Mouse (Mus musculus): ENCODE measurements around the gene Hoxc8. TPM values are rescaled to one million over a fixed set of nuclear protein-coding genes. Genes with fewer than 3 reads are reported as not detected.
A peak's percentile ranks its signal among the peaks of the same experiment; 100 is the strongest.

Hoxc8 gene
- total RNA-seq, 1 experiment: 0.22 TPM

DNA sequence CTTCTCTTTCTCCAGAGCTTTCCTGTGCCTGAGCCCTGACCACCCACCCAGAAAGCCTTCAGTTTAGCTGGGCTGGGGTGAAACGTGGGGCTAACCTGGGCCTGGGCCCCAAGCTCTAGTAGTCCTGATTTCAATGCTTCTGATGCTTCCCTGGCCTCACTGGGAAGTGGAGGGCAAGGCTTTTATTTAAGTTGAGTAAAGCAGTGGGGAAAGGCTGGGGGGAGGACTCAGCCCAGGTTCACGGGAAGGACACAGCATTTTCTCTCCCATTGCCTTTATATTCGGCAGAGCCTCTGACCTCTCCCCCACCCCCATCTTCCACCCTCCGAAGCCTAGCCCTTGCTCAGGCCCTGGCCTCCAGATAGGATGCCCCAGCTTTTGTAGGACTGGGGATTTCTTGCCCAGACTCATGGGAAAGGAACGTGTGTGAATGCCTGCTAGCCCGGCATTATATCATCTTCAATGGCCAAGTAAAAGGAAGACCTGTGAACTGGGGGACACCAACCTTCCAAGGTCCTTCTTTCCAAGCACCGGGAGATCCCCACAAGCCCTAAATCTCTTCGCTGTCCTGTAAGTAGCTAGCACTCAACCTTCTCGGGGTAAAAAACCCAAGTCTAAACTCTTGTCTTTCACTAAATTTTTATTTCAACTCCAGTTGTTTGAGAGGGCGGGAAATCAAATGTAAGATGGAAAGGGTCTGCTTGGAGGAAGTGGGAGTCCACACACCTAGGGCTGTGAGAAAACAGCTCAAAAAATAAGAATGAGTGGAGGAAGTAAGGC lies 48.5 kb downstream of the Hoxc8 start:
- Histone ChIP-seq H3K4me3 (ENCODE audit: insufficient read depth in 1 of 2, low read depth in 1 of 2, low read length in 2 of 2, poor library complexity in 1 of 2, severe bottlenecking in 1 of 2) (no peak overlapping the region), H3K4me1 (ENCODE audit: control insufficient read depth in 2 of 2, insufficient read depth in 2 of 2, low read length in 2 of 2, poor library complexity in 1 of 2) (peaks cover 0 to 3% of the 10 kb centered on the region in 2 experiments; a peak in 2 of 4 replicates), H3K9ac (ENCODE audit: insufficient read depth, low read depth, low read length, poor library complexity, severe bottlenecking) (no peak overlapping the region), H3K9me3 (ENCODE audit: control insufficient read depth, insufficient read depth, low read depth, low read length) (no peaks in the 10 kb centered on the region), H3K27ac (ENCODE audit: insufficient read depth, low read depth, low read length, poor library complexity, severe bottlenecking) (no peak overlapping the region), H3K36me3 (ENCODE audit: control insufficient read depth, insufficient read depth, low read length, poor library complexity, severe bottlenecking) (no peaks in the 10 kb centered on the region)
- TF ChIP-seq ZNF384 (IDR thresholded peaks at IDR 0.05; ENCODE audit: low read depth, low read length) (no peak), ZC3H11A (IDR thresholded peaks at IDR 0.05; ENCODE audit: borderline replicate concordance, low read depth, low read length) (no peak)
- in situ Hi-C loops (cut with MboI; ENCODE audit: low sequenced_read_pairs in 2 of 2, unreplicated experiment in 2 of 2): no loop called here
- DNase-seq (ENCODE audit: low read depth, low spot score): no peak

DNA sequence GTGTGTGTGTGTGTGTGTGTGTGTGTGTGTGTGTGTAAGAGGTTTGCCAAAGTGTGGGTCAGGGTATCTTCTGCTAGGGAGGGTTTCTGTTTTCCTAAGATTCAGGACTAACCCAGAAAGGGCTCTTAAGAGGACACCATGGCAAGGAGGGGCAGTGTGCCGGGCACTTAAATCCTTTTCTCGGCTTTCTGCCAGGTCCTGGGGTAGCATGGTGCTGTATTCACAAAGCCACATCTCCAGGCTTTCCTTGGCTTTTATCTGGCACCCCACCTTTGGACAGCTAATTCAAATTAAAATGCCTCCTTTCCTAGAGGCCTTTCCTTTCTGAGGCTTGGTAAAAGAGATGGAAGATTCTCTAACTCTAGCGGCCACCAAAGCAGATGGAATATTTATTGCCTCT lies 49.2 kb downstream of the Hoxc8 start:
- H3K4me1 ChIP-seq (ENCODE audit: control insufficient read depth in 2 of 2, insufficient read depth in 2 of 2, low read length in 2 of 2, poor library complexity in 1 of 2): peaks cover 0 to 2% of the 10 kb centered on the region in 2 experiments; a peak in 2 of 4 replicates
- in situ Hi-C loops (cut with MboI; ENCODE audit: low sequenced_read_pairs in 2 of 2, unreplicated experiment in 2 of 2): no loop called here
- no peaks in the 10 kb centered on the region for H3K36me3 ChIP-seq (ENCODE audit: control insufficient read depth, insufficient read depth, low read length, poor library complexity, severe bottlenecking)
- H3K4me3 ChIP-seq (ENCODE audit: insufficient read depth in 1 of 2, low read depth in 1 of 2, low read length in 2 of 2, poor library complexity in 1 of 2, severe bottlenecking in 1 of 2): no peak overlapping the region
- no peak overlapping the region for H3K9ac ChIP-seq (ENCODE audit: insufficient read depth, low read depth, low read length, poor library complexity, severe bottlenecking)
- TF ChIP-seq MAFK (IDR thresholded peaks at IDR 0.05; ENCODE audit: insufficient read depth, low read depth, low read length) (no peak), HCFC1 (IDR thresholded peaks at IDR 0.05; ENCODE audit: borderline replicate concordance, insufficient read depth, low read length) (no peak), CHD2 (IDR thresholded peaks at IDR 0.05; ENCODE audit: low read depth, low read length) (no peak), ZNF384 (IDR thresholded peaks at IDR 0.05; ENCODE audit: low read depth, low read length) (no peak), ZC3H11A (IDR thresholded peaks at IDR 0.05; ENCODE audit: borderline replicate concordance, low read depth, low read length) (no peak)
- no peaks in the 10 kb centered on the region for H3K9me3 ChIP-seq (ENCODE audit: control insufficient read depth, insufficient read depth, low read depth, low read length)
- DNase-seq (ENCODE audit: low read depth, low spot score): no peak
- H3K27ac ChIP-seq (ENCODE audit: insufficient read depth, low read depth, low read length, poor library complexity, severe bottlenecking): no peak overlapping the region

DNA sequence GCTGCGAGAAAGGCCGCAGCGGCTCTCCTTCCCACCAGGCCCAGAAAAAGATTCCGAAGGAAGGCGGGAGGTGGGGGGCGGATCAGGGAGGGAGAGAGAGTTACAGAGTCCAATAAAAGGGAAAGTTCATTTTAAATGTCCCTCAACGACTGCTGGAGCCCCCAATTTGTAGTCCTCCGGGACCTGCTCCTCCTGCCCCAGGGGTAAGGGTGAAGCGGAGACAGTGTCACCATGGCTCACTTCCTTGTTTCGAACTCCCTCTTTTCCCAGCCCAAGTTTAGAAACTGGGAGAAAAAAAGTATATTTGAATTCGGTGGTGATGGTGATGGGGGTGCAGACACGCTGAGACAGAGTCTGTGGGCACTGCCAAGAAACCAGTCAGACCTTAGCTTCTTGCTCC lies 50.2 kb downstream of the Hoxc8 start:
- Histone ChIP-seq H3K4me1 (ENCODE audit: control insufficient read depth in 2 of 2, insufficient read depth in 2 of 2, low read length in 2 of 2, poor library complexity in 1 of 2) (peaks cover 0 to 2% of the 10 kb centered on the region in 2 experiments; a peak in 2 of 4 replicates), H3K36me3 (ENCODE audit: control insufficient read depth, insufficient read depth, low read length, poor library complexity, severe bottlenecking) (no peaks in the 10 kb centered on the region), H3K27ac (ENCODE audit: insufficient read depth, low read depth, low read length, poor library complexity, severe bottlenecking) (no peak overlapping the region), H3K4me3 (ENCODE audit: insufficient read depth in 1 of 2, low read depth in 1 of 2, low read length in 2 of 2, poor library complexity in 1 of 2, severe bottlenecking in 1 of 2) (peak overlapping the region in 1 of 2 experiments; percentile 17; a peak in 1 of 4 replicates), H3K9me3 (ENCODE audit: control insufficient read depth, insufficient read depth, low read depth, low read length) (no peaks in the 10 kb centered on the region), H3K9ac (ENCODE audit: insufficient read depth, low read depth, low read length, poor library complexity, severe bottlenecking) (no peak overlapping the region)
- in situ Hi-C loops (cut with MboI; ENCODE audit: low sequenced_read_pairs in 2 of 2, unreplicated experiment in 2 of 2): no loop called here
- DNase-seq (ENCODE audit: low read depth, low spot score): no peak
- TF ChIP-seq ZC3H11A (IDR thresholded peaks at IDR 0.05; ENCODE audit: borderline replicate concordance, low read depth, low read length): no peak
- TF ChIP-seq MAFK (IDR thresholded peaks at IDR 0.05; ENCODE audit: insufficient read depth, low read depth, low read length): no peak
- no peak for TF ChIP-seq CHD2 (IDR thresholded peaks at IDR 0.05; ENCODE audit: low read depth, low read length)
- no peak for TF ChIP-seq HCFC1 (IDR thresholded peaks at IDR 0.05; ENCODE audit: borderline replicate concordance, insufficient read depth, low read length)
- TF ChIP-seq ZNF384 (IDR thresholded peaks at IDR 0.05; ENCODE audit: low read depth, low read length): no peak

DNA sequence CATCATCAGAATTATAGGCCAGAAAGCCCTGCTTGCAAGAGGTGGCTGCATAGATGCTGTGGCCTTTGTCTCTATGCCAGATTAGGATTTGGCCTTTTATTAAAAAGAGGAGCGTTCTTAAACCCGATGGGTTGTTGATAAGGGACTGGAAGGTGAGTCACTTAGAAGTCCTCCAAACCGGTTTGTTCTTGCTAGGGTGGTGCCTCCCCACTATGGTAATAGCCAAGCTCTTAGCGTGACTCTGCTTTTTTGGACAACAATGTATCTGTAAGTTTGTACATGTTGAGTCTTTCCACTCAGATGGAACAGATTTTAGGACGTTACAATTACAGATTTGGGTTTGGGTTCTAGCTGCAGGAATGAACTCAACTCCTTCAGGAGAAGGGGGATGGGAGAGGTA lies 51.2 kb downstream of the Hoxc8 start:
- in situ Hi-C loops (cut with MboI; ENCODE audit: low sequenced_read_pairs in 2 of 2, unreplicated experiment in 2 of 2): no loop called here

More for the DNA sequence above, 51.2 kb downstream of the Hoxc8 start:
- no peaks in the 10 kb centered on the region for H3K36me3 ChIP-seq (ENCODE audit: control insufficient read depth, insufficient read depth, low read length, poor library complexity, severe bottlenecking)
- H3K27ac ChIP-seq (ENCODE audit: insufficient read depth, low read depth, low read length, poor library complexity, severe bottlenecking): no peak overlapping the region
- no peak overlapping the region for H3K9ac ChIP-seq (ENCODE audit: insufficient read depth, low read depth, low read length, poor library complexity, severe bottlenecking)
- H3K4me3 ChIP-seq (ENCODE audit: insufficient read depth in 1 of 2, low read depth in 1 of 2, low read length in 2 of 2, poor library complexity in 1 of 2, severe bottlenecking in 1 of 2): no peak overlapping the region
- no peaks in the 10 kb centered on the region for H3K9me3 ChIP-seq (ENCODE audit: control insufficient read depth, insufficient read depth, low read depth, low read length)
- no peak for TF ChIP-seq CHD2 (IDR thresholded peaks at IDR 0.05; ENCODE audit: low read depth, low read length)
- TF ChIP-seq ZC3H11A (IDR thresholded peaks at IDR 0.05; ENCODE audit: borderline replicate concordance, low read depth, low read length): no peak
- peak; percentile 71 for TF ChIP-seq MAFK (IDR thresholded peaks at IDR 0.05; ENCODE audit: insufficient read depth, low read depth, low read length)
- no peak for TF ChIP-seq ZNF384 (IDR thresholded peaks at IDR 0.05; ENCODE audit: low read depth, low read length)
- no peak for TF ChIP-seq HCFC1 (IDR thresholded peaks at IDR 0.05; ENCODE audit: borderline replicate concordance, insufficient read depth, low read length)
- DNase-seq (ENCODE audit: low read depth, low spot score): no peak
- peaks cover 0 to 2% of the 10 kb centered on the region in 2 experiments; a peak in 2 of 4 replicates for H3K4me1 ChIP-seq (ENCODE audit: control insufficient read depth in 2 of 2, insufficient read depth in 2 of 2, low read length in 2 of 2, poor library complexity in 1 of 2)
